Mouse (Mus musculus) forebrain, embryonic 15.5 days (tissue): ENCODE measurements around the gene Lmo7. TPM values are rescaled to one million over a fixed set of nuclear protein-coding genes. Genes with fewer than 3 reads are reported as not detected.
A peak's percentile ranks its signal among the peaks of the same experiment; 100 is the strongest.

Experiments used
- ATAC-seq: fragments of 200-750 bp; cut with Nextera tagmentation; replicated peaks from 2 replicates; pipeline ENCODE4 v1.8.0; 2017; ENCODE audit warnings: mild to moderate bottlenecking, moderate TSS enrichment, moderate library complexity
- H3K27ac ChIP-seq: fragments of 300-500 bp; sonication (generic); replicated peaks from 2 replicates; pipeline ENCODE4 v1.5.1; 2015; ENCODE audit warnings: mild to moderate bottlenecking, inconsistent platforms
- H3K27me3 ChIP-seq: fragments of 300-500 bp; sonication (generic); 2 replicates; pipeline ENCODE4 v1.6.1; 2015; ENCODE audit warnings: inconsistent platforms
- H3K36me3 ChIP-seq: fragments of 300-500 bp; sonication (generic); 2 replicates; pipeline ENCODE4 v1.6.1; 2015; ENCODE audit warnings: mild to moderate bottlenecking, inconsistent platforms
- H3K4me1 ChIP-seq: fragments of 300-500 bp; sonication (generic); 2 replicates; pipeline ENCODE4 v1.6.1; 2015; ENCODE audit warnings: inconsistent platforms
- H3K4me2 ChIP-seq: fragments of 300-500 bp; sonication (generic); replicated peaks from 2 replicates; pipeline ENCODE4 v1.6.1; 2015; ENCODE audit warnings: mild to moderate bottlenecking, inconsistent platforms
- H3K4me3 ChIP-seq: fragments of 300-500 bp; sonication (generic); 2 replicates; pipeline ENCODE4 v1.5.1; 2015; ENCODE audit warnings: mild to moderate bottlenecking, inconsistent platforms
- H3K9ac ChIP-seq: fragments of 300-500 bp; sonication (generic); replicated peaks from 2 replicates; pipeline ENCODE4 v1.6.1; 2015; ENCODE audit warnings: mild to moderate bottlenecking, inconsistent platforms
- H3K9me3 ChIP-seq: fragments of 300-500 bp; sonication (generic); 2 replicates; pipeline ENCODE4 v1.6.1; 2016; ENCODE audit warnings: inconsistent platforms
- WGBS: fragments of 180-500 bp; shearing (Covaris S2); methylation state at CpG from one replicate; pipeline ENCODE4 v1.1.7; 2015; ENCODE audit warnings: mixed read lengths; 5-methylcytosine and 5-hydroxymethylcytosine counted together
- polyA plus RNA-seq: library from polyadenylated mRNA; unstranded; fragments of >200 nt; fragmentation: Nextera tagmentation; extraction: Ambion mirVana; gene quantifications from 2 replicates; pipeline ENCODE4 v1.2.1, GENCODE M21; 2015

Gene Lmo7
- polyA plus RNA-seq, 1 experiment from 2014 or later: 12.8 TPM

- H3K36me3 ChIP-seq: no peaks in the 10 kb centered on the region
- WGBS: 90% methylated on average over 4 of the region's 4 CpGs
- no peak for ATAC-seq
- no peaks in the 10 kb centered on the region for H3K9me3 ChIP-seq
- H3K4me2 ChIP-seq: no peak overlapping the region
- H3K9ac ChIP-seq: no peak overlapping the region
- H3K27ac ChIP-seq: no peak overlapping the region
- no peaks in the 10 kb centered on the region for H3K27me3 ChIP-seq
- H3K4me3 ChIP-seq: no peak overlapping the region
- no peaks in the 10 kb centered on the region for H3K4me1 ChIP-seq
These were observed 21.2 kb downstream of the Lmo7 start for GRCm38 (mm10) chr14:101750910-101751309.

- Histone ChIP-seq H3K4me3 (no peak overlapping the region), H3K36me3 (no peaks in the 10 kb centered on the region), H3K4me2 (no peak overlapping the region), H3K9ac (no peak overlapping the region), H3K4me1 (no peaks in the 10 kb centered on the region), H3K27ac (no peak overlapping the region), H3K27me3 (no peaks in the 10 kb centered on the region), H3K9me3 (no peaks in the 10 kb centered on the region)
- 35% methylated on average over 4 of the region's 4 CpGs for WGBS
- ATAC-seq: no peak
These were observed 25.7 kb downstream of the Lmo7 start for GRCm38 (mm10) chr14:101755425-101755824.

- Histone ChIP-seq H3K9me3 (no peaks in the 10 kb centered on the region), H3K4me3 (no peak overlapping the region), H3K27me3 (no peaks in the 10 kb centered on the region), H3K4me2 (no peak overlapping the region), H3K36me3 (no peaks in the 10 kb centered on the region), H3K9ac (no peak overlapping the region), H3K4me1 (no peaks in the 10 kb centered on the region), H3K27ac (no peak overlapping the region)
- 57% methylated on average over 1 of the region's 1 CpGs for WGBS
- ATAC-seq: no peak
These were observed 32.5 kb downstream of the Lmo7 start for GRCm38 (mm10) chr14:101762267-101762666.

GRCm38 (mm10) chr14:101763762-101764295 is 34.1 kb downstream of the Lmo7 start:
- WGBS: 21% methylated on average over 3 of the region's 3 CpGs
- H3K27ac ChIP-seq: no peak overlapping the region
- no peaks in the 10 kb centered on the region for H3K9me3 ChIP-seq
- ATAC-seq: no peak
- no peaks in the 10 kb centered on the region for H3K4me1 ChIP-seq
- no peaks in the 10 kb centered on the region for H3K36me3 ChIP-seq
- H3K27me3 ChIP-seq: no peaks in the 10 kb centered on the region
- no peak overlapping the region for H3K9ac ChIP-seq
- no peak overlapping the region for H3K4me3 ChIP-seq
- H3K4me2 ChIP-seq: no peak overlapping the region

- H3K36me3 ChIP-seq: no peaks in the 10 kb centered on the region
- WGBS: 87% methylated on average over 5 of the region's 5 CpGs
- ATAC-seq: no peak
These were observed 41.6 kb downstream of the Lmo7 start for GRCm38 (mm10) chr14:101771336-101771735.

GRCm38 (mm10) chr14:101771756-101772155 is 42.0 kb downstream of the Lmo7 start:
- no peak overlapping the region for H3K27ac ChIP-seq
- 95% methylated on average over 6 of the region's 6 CpGs for WGBS
- no peaks in the 10 kb centered on the region for H3K36me3 ChIP-seq
- ATAC-seq: no peak
- H3K4me1 ChIP-seq: no peaks in the 10 kb centered on the region
- no peaks in the 10 kb centered on the region for H3K9me3 ChIP-seq
- H3K27me3 ChIP-seq: no peaks in the 10 kb centered on the region
- H3K4me3 ChIP-seq: no peak overlapping the region
- no peak overlapping the region for H3K4me2 ChIP-seq
- no peak overlapping the region for H3K9ac ChIP-seq

More at GRCm38 (mm10) chr14:101771336-101771735, 41.6 kb downstream of the Lmo7 start:
- Histone ChIP-seq H3K27me3 (no peaks in the 10 kb centered on the region), H3K9ac (no peak overlapping the region), H3K4me1 (no peaks in the 10 kb centered on the region), H3K4me3 (no peak overlapping the region), H3K9me3 (no peaks in the 10 kb centered on the region), H3K4me2 (no peak overlapping the region), H3K27ac (no peak overlapping the region)

GRCm38 (mm10) chr14:101774631-101775030 is 44.9 kb downstream of the Lmo7 start:
- Histone ChIP-seq H3K4me1 (no peaks in the 10 kb centered on the region), H3K4me3 (no peak overlapping the region), H3K9me3 (no peaks in the 10 kb centered on the region), H3K36me3 (no peaks in the 10 kb centered on the region), H3K9ac (no peak overlapping the region), H3K4me2 (no peak overlapping the region), H3K27ac (no peak overlapping the region), H3K27me3 (no peaks in the 10 kb centered on the region)
- whole genome bisulfite sequencing: 59% methylated on average over 4 of the region's 4 CpGs
- no peak for ATAC-seq

- Histone ChIP-seq H3K4me1 (no peaks in the 10 kb centered on the region), H3K27me3 (no peaks in the 10 kb centered on the region), H3K9me3 (no peaks in the 10 kb centered on the region), H3K4me2 (no peak overlapping the region), H3K9ac (no peak overlapping the region), H3K27ac (no peak overlapping the region), H3K36me3 (no peaks in the 10 kb centered on the region), H3K4me3 (no peak overlapping the region)
- 10% methylated on average over 4 of the region's 4 CpGs for WGBS
- no peak for ATAC-seq
These were observed 46.8 kb downstream of the Lmo7 start for GRCm38 (mm10) chr14:101776296-101777128.

GRCm38 (mm10) chr14:101777129-101777493 is 47.4 kb downstream of the Lmo7 start:
- H3K4me1 ChIP-seq: no peaks in the 10 kb centered on the region
- no peaks in the 10 kb centered on the region for H3K36me3 ChIP-seq
- ATAC-seq: peak; percentile 24; the same call in 1 of the 2 replicates
- H3K9me3 ChIP-seq: no peaks in the 10 kb centered on the region
- no peak overlapping the region for H3K27ac ChIP-seq
- H3K27me3 ChIP-seq: no peaks in the 10 kb centered on the region
- no peak overlapping the region for H3K4me2 ChIP-seq
- H3K9ac ChIP-seq: no peak overlapping the region
- WGBS: 24% methylated on average over 3 of the region's 3 CpGs
- H3K4me3 ChIP-seq: no peak overlapping the region

- no peak overlapping the region for H3K4me2 ChIP-seq
- WGBS: 95% methylated on average over 3 of the region's 3 CpGs
- H3K36me3 ChIP-seq: no peaks in the 10 kb centered on the region
These were observed 48.7 kb downstream of the Lmo7 start for GRCm38 (mm10) chr14:101778426-101778825.

GRCm38 (mm10) chr14:101780016-101780415 is 50.3 kb downstream of the Lmo7 start:
- no peaks in the 10 kb centered on the region for H3K9me3 ChIP-seq
- H3K27ac ChIP-seq: no peak overlapping the region
- H3K27me3 ChIP-seq: no peaks in the 10 kb centered on the region
- no peak overlapping the region for H3K9ac ChIP-seq
- 76% methylated on average over 10 of the region's 10 CpGs for WGBS
- ATAC-seq: no peak
- H3K4me3 ChIP-seq: no peak overlapping the region
- H3K36me3 ChIP-seq: no peaks in the 10 kb centered on the region
- no peak overlapping the region for H3K4me2 ChIP-seq
- no peaks in the 10 kb centered on the region for H3K4me1 ChIP-seq

More at GRCm38 (mm10) chr14:101778426-101778825, 48.7 kb downstream of the Lmo7 start:
- ATAC-seq: no peak
- H3K9ac ChIP-seq: no peak overlapping the region
- no peaks in the 10 kb centered on the region for H3K9me3 ChIP-seq
- no peaks in the 10 kb centered on the region for H3K27me3 ChIP-seq
- H3K4me3 ChIP-seq: no peak overlapping the region
- no peak overlapping the region for H3K27ac ChIP-seq
- H3K4me1 ChIP-seq: no peaks in the 10 kb centered on the region

- Histone ChIP-seq H3K4me3 (no peak overlapping the region), H3K4me2 (no peak overlapping the region), H3K4me1 (no peaks in the 10 kb centered on the region), H3K9me3 (no peaks in the 10 kb centered on the region), H3K36me3 (no peaks in the 10 kb centered on the region), H3K9ac (no peak overlapping the region), H3K27me3 (no peaks in the 10 kb centered on the region), H3K27ac (no peak overlapping the region)
- ATAC-seq: no peak; the same call in 1 of the 2 replicates
- 77% methylated on average over 11 of the region's 11 CpGs for WGBS
These were observed 51.5 kb downstream of the Lmo7 start for GRCm38 (mm10) chr14:101781219-101781618.
